17 mouse cellular contexts compared by ENCODE assay signal in the genomic region with DNA sequence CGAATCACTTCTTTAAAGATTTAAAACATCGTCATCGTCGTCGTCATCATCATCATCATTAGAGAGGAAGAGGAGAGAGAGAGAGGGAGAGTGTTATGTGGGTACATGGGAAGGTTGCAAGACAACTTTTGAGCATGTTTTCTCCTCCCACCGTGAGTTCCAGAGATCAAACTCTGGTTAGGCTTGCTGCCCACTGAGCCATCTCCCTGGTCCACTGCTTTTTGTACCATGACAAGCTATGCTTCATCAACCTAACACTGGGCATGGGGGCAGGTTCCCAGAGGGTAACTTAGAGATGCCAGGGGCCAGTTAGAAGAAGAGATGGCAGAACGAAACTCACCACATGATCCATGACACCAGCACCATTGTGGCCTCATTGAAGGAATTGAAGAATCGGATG.
"Had no signal": no experiment of that assay in that cellular context is flagged by ENCODE, and none has a peak within 500 bp of the region (broad histone marks: within the 10 kb centered on the region; RNA-seq: fewer than 3 reads in every experiment).

No protein-coding gene starts in this region.

- H3K9me3 ChIP-seq: limb, embryonic 10.5 days; limb, embryonic 13.5 days; liver, embryonic 12.5 days; liver, embryonic 15.5 days; lung, embryonic 15.5 days had no signal

- H3K4me2 ChIP-seq: limb, embryonic 13.5 days; liver, embryonic 12.5 days; liver, embryonic 15.5 days; lung, embryonic 15.5 days; midbrain, embryonic 11.5 days had no signal

- DNase-seq: layer of hippocampus, adult 9-11 months; liver; lung, adult 18-20 months; lung, postnatal 10 days; lung, postnatal 36 days; midbrain, embryonic 14.5 days; thymus, adult 18-20 months; thymus, postnatal 36 days had no signal

- ATAC-seq: inflammation-experienced regulatory T-cells, adult 6 months; intestine, embryonic 16.5 days; liver, embryonic 12.5 days had no signal

- H3K27me3 ChIP-seq: limb, embryonic 13.5 days; liver, embryonic 12.5 days; liver, embryonic 15.5 days; lung, embryonic 15.5 days had no signal

- H3K27ac ChIP-seq: layer of hippocampus, adult 2 months; limb, embryonic 10.5 days; limb, embryonic 13.5 days; liver, embryonic 12.5 days; liver, embryonic 15.5 days; lung, embryonic 15.5 days had no signal

- H3K4me1 ChIP-seq: liver, embryonic 12.5 days; liver, embryonic 15.5 days had no signal

- H3K9ac ChIP-seq: limb, embryonic 13.5 days; liver, embryonic 12.5 days; liver, embryonic 15.5 days; lung, embryonic 15.5 days had no signal

- H3K4me3 ChIP-seq: layer of hippocampus, adult 2 months; limb, embryonic 10.5 days; limb, embryonic 13.5 days; liver, embryonic 12.5 days; liver, embryonic 15.5 days; lung, embryonic 15.5 days had no signal
